Mouse (Mus musculus): ENCODE results near the gene Grin2a. TPM values are rescaled to one million over a fixed set of nuclear protein-coding genes. Genes with fewer than 3 reads are reported as not detected.
"Not testable (repeated sequence)": the region's sequence is repeated elsewhere in the genome, so short reads cannot be mapped to it uniquely, and the experiment has no call there.

Grin2a gene
- polyA plus RNA-seq, 1 experiment from 2014 or later, result 0.35 TPM

DNA sequence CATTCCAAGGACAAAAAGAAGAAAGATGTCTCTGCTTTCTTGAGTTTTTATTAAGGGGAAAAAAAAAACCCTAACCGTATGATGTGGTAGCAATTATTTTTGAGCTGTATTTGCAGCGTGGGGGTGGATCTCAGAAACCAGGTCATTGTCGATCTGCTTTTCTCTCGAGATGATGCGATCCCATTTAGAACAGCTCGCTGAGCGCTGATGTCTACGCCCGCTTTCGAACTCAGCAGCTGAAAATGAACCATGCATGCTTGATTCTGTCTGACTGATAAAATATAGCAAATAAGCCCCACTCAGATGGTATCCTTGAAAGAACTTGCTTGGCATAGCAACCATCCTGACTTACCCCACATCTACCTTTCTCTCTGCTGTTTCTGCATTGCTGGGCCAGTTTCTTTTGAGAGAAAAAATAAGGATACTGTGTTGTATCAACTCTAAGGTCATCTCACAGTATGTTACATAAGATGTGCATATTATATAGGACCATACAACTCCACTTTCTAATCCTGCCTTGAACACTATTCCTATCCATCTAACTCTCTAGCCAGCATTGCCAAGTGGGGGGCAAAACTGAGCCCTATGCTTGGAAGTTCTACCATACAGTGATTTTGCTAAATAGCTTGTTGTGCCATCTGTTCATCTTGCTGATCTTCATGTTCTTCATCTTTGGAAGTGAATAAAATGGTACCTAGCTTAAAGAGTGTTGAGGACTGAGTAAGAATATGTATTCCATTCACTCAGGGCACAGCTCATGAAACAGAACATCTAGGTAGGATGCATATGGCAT, 369.5 kb downstream of the Grin2a start:
- ATAC-seq (ENCODE audit: insufficient number of reproducible peaks, insufficient read depth, low FRiP score, low read depth), result no peak
- Histone ChIP-seq H3K9ac (ENCODE audit: low read length) (no peak overlapping the region), H3K9me3 (ENCODE audit: control insufficient read depth, low read length) (no peaks in the 10 kb centered on the region), H3K4me2 (ENCODE audit: low read length) (no peak overlapping the region), H3K36me3 (ENCODE audit: control insufficient read depth, insufficient read depth, low read length) (no peaks in the 10 kb centered on the region), H3K27ac (replicated peaks in 1 of 2; ENCODE audit: control insufficient read depth in 1 of 2, insufficient read depth in 1 of 2, low read depth in 2 of 2, low read length in 2 of 2) (no peak overlapping the region), H3K4me1 (ENCODE audit: control insufficient read depth in 2 of 2, insufficient read depth in 2 of 2, low read length in 2 of 2) (no peaks in the 10 kb centered on the region), H3K27me3 (ENCODE audit: control insufficient read depth, insufficient read depth, low read length) (no peaks in the 10 kb centered on the region), H3K4me3 (ENCODE audit: control insufficient read depth in 1 of 2, insufficient read depth in 1 of 2, low read depth in 1 of 2, low read length in 2 of 2) (no peak overlapping the region)
- 88% methylated on average over 10 of the region's 10 CpGs for WGBS

DNA sequence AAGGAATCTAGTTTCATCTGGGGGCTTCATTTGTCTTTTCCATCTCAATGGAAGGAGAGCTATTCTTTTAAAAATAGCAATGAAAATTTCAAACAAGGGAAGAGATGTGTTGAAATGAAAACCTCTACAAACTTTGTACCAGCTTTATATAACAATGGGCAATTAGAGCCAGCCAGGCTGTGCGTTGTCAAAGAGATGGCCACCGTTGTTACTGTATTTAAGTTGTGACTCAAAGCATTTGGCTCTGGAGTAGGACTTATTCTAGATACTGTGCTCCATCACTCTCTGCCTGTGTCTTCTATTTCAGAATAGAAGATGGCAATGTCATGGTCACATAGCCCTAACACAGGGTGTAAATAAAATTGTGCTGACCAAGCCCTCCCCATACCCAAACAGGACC, 371.0 kb downstream of the Grin2a start:
- Histone ChIP-seq H3K4me2 (ENCODE audit: low read length) (no peak overlapping the region), H3K27me3 (ENCODE audit: control insufficient read depth, insufficient read depth, low read length) (no peaks in the 10 kb centered on the region), H3K4me1 (ENCODE audit: control insufficient read depth in 2 of 2, insufficient read depth in 2 of 2, low read length in 2 of 2) (no peaks in the 10 kb centered on the region), H3K36me3 (ENCODE audit: control insufficient read depth, insufficient read depth, low read length) (no peaks in the 10 kb centered on the region), H3K9ac (ENCODE audit: low read length) (no peak overlapping the region), H3K9me3 (ENCODE audit: control insufficient read depth, low read length) (no peaks in the 10 kb centered on the region), H3K4me3 (ENCODE audit: control insufficient read depth in 1 of 2, insufficient read depth in 1 of 2, low read depth in 1 of 2, low read length in 2 of 2) (no peak overlapping the region), H3K27ac (replicated peaks in 1 of 2; ENCODE audit: control insufficient read depth in 1 of 2, insufficient read depth in 1 of 2, low read depth in 2 of 2, low read length in 2 of 2) (no peak overlapping the region)
- 92% methylated on average over 2 of the region's 2 CpGs for WGBS
- ATAC-seq (ENCODE audit: insufficient number of reproducible peaks, insufficient read depth, low FRiP score, low read depth), result no peak

DNA sequence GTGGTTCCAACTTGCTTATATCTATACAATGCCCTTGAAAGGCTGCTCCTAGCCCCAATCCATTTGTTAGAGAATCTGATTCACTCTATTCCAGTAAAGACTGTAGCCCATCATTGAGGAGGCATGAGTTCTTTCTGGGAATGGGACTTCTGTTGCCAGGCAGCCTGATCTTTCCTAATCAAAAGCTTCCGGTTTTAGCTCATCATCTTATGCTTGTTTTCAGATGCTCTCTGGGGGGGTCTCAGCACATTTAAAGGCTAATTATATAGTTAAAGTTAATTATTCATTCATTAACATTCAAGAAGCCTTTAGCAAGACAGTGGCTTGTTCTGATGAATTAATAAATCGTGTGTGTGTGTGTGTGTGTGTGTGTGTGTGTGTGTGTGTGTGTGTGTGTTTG, 377.2 kb downstream of the Grin2a start:
- H3K4me3 ChIP-seq (ENCODE audit: control insufficient read depth in 1 of 2, insufficient read depth in 1 of 2, low read depth in 1 of 2, low read length in 2 of 2), result no peak overlapping the region
- no peak for ATAC-seq (ENCODE audit: insufficient number of reproducible peaks, insufficient read depth, low FRiP score, low read depth)
- no peak overlapping the region for H3K4me2 ChIP-seq (ENCODE audit: low read length)
- H3K9ac ChIP-seq (ENCODE audit: low read length), result no peak overlapping the region
- H3K27me3 ChIP-seq (ENCODE audit: control insufficient read depth, insufficient read depth, low read length), result no peaks in the 10 kb centered on the region
- 61% methylated on average over 2 of the region's 2 CpGs for WGBS
- no peaks in the 10 kb centered on the region for H3K4me1 ChIP-seq (ENCODE audit: control insufficient read depth in 2 of 2, insufficient read depth in 2 of 2, low read length in 2 of 2)
- no peak overlapping the region for H3K27ac ChIP-seq (replicated peaks in 1 of 2; ENCODE audit: control insufficient read depth in 1 of 2, insufficient read depth in 1 of 2, low read depth in 2 of 2, low read length in 2 of 2)
- no peaks in the 10 kb centered on the region for H3K9me3 ChIP-seq (ENCODE audit: control insufficient read depth, low read length)
- no peaks in the 10 kb centered on the region for H3K36me3 ChIP-seq (ENCODE audit: control insufficient read depth, insufficient read depth, low read length)

DNA sequence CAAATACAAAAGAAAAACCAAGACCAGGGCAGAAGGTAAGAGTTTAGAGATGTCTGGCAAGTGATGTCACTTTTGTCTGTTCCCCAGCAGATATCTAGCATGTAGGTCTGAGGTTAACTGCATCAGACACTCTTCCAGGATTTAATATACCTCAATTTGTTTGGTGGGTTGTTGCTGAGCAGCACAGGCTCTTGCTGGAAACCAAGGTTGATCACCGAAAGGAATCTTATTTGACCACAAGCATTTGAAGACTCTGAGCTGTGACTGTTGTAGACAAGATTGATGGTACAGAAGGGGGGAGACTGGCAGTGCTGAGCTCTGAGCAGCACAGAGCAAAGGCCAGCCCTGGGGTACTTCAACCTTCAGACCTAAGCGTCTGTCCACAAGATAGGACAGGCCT, 378.1 kb downstream of the Grin2a start:
- WGBS, result 76% methylated on average over 2 of the region's 2 CpGs
- no peak for ATAC-seq (ENCODE audit: insufficient number of reproducible peaks, insufficient read depth, low FRiP score, low read depth)
- Histone ChIP-seq H3K27ac (replicated peaks in 1 of 2; ENCODE audit: control insufficient read depth in 1 of 2, insufficient read depth in 1 of 2, low read depth in 2 of 2, low read length in 2 of 2) (no peak overlapping the region), H3K36me3 (ENCODE audit: control insufficient read depth, insufficient read depth, low read length) (no peaks in the 10 kb centered on the region), H3K27me3 (ENCODE audit: control insufficient read depth, insufficient read depth, low read length) (no peaks in the 10 kb centered on the region), H3K9ac (ENCODE audit: low read length) (no peak overlapping the region), H3K4me1 (ENCODE audit: control insufficient read depth in 2 of 2, insufficient read depth in 2 of 2, low read length in 2 of 2) (no peaks in the 10 kb centered on the region), H3K4me2 (ENCODE audit: low read length) (no peak overlapping the region), H3K9me3 (ENCODE audit: control insufficient read depth, low read length) (no peaks in the 10 kb centered on the region), H3K4me3 (ENCODE audit: control insufficient read depth in 1 of 2, insufficient read depth in 1 of 2, low read depth in 1 of 2, low read length in 2 of 2) (no peak overlapping the region)

DNA sequence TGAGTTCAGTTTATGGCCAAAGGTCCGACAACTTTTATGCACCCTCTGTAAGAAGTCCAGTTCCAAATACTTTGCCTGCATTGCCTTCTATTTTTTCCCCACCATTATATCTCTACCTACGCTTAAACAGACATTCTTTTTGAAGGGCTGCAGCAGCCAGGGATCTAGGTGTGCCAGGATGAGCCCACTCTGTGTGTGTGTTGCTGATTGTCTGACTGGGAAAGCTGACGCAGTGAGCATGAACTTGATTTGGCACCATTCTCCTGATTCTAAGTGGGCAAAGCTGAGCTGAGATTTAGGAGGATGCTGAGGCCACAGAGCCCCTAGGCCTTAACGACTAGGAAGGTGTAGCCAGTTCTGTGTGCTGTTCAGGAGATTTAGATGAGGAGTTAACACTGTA, 378.6 kb downstream of the Grin2a start:
- no peak overlapping the region for H3K27ac ChIP-seq (replicated peaks in 1 of 2; ENCODE audit: control insufficient read depth in 1 of 2, insufficient read depth in 1 of 2, low read depth in 2 of 2, low read length in 2 of 2)
- H3K4me3 ChIP-seq (ENCODE audit: control insufficient read depth in 1 of 2, insufficient read depth in 1 of 2, low read depth in 1 of 2, low read length in 2 of 2), result no peak overlapping the region
- WGBS, result 72% methylated on average over 4 of the region's 4 CpGs
- ATAC-seq (ENCODE audit: insufficient number of reproducible peaks, insufficient read depth, low FRiP score, low read depth), result no peak
- H3K9ac ChIP-seq (ENCODE audit: low read length), result no peak overlapping the region
- no peaks in the 10 kb centered on the region for H3K4me1 ChIP-seq (ENCODE audit: control insufficient read depth in 2 of 2, insufficient read depth in 2 of 2, low read length in 2 of 2)
- no peaks in the 10 kb centered on the region for H3K36me3 ChIP-seq (ENCODE audit: control insufficient read depth, insufficient read depth, low read length)
- H3K9me3 ChIP-seq (ENCODE audit: control insufficient read depth, low read length), result no peaks in the 10 kb centered on the region
- H3K27me3 ChIP-seq (ENCODE audit: control insufficient read depth, insufficient read depth, low read length), result no peaks in the 10 kb centered on the region
- no peak overlapping the region for H3K4me2 ChIP-seq (ENCODE audit: low read length)

DNA sequence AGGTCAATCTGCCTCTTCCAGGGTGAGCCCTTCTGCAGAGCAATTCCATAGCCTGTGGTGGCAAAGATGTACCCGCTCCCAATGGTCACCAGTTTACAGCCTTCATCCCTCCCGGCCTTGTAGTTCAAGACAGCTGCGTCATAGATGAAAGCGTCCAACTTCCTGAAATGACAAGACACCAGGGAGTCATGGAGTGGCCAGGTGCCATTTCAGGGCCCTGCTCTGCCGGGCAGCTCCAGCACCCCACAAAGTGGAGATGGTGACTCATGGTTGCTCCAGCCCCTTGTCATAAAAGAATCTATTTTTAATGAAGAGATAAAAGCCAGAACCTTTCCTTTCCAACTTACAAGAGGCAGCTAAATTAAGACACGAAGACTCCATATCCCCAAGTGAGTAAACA, 382.8 kb downstream of the Grin2a start:
- ATAC-seq (ENCODE audit: insufficient number of reproducible peaks, insufficient read depth, low FRiP score, low read depth); H3K4me1 ChIP-seq (ENCODE audit: control insufficient read depth in 2 of 2, insufficient read depth in 2 of 2, low read length in 2 of 2); H3K9me3 ChIP-seq (ENCODE audit: control insufficient read depth, low read length); H3K27ac ChIP-seq (replicated peaks in 1 of 2; ENCODE audit: control insufficient read depth in 1 of 2, insufficient read depth in 1 of 2, low read depth in 2 of 2, low read length in 2 of 2); H3K36me3 ChIP-seq (ENCODE audit: control insufficient read depth, insufficient read depth, low read length); H3K9ac ChIP-seq (ENCODE audit: low read length); H3K27me3 ChIP-seq (ENCODE audit: control insufficient read depth, insufficient read depth, low read length); H3K4me3 ChIP-seq (ENCODE audit: control insufficient read depth in 1 of 2, insufficient read depth in 1 of 2, low read depth in 1 of 2, low read length in 2 of 2); H3K4me2 ChIP-seq (ENCODE audit: low read length): not testable (repeated sequence)
- 65% methylated on average over 5 of the region's 6 CpGs for WGBS

DNA sequence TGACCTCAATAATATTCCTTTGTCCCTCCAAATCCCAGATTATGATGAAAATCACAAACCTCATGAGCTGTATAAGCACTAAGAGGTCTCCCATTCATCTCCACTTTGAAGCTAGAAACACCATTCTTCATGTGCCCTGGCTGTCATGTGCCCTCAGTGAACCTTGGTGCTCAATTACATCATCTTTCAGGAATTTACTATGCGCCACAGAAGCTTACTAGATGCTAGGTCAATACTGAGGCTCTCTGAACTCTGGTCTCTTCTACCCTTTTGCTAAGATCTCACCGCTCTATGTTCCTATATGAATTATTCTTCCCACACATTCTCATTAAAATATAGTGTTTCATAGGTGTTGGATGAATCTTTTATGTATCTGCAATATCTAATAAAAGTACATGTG, 387.9 kb downstream of the Grin2a start:
- 65% methylated on average over 2 of the region's 2 CpGs for WGBS
- ATAC-seq (ENCODE audit: insufficient number of reproducible peaks, insufficient read depth, low FRiP score, low read depth), result no peak
- no peak overlapping the region for H3K9ac ChIP-seq (ENCODE audit: low read length)
- no peaks in the 10 kb centered on the region for H3K9me3 ChIP-seq (ENCODE audit: control insufficient read depth, low read length)
- H3K4me2 ChIP-seq (ENCODE audit: low read length), result no peak overlapping the region
- no peaks in the 10 kb centered on the region for H3K4me1 ChIP-seq (ENCODE audit: control insufficient read depth in 2 of 2, insufficient read depth in 2 of 2, low read length in 2 of 2)
- no peaks in the 10 kb centered on the region for H3K36me3 ChIP-seq (ENCODE audit: control insufficient read depth, insufficient read depth, low read length)
- no peak overlapping the region for H3K4me3 ChIP-seq (ENCODE audit: control insufficient read depth in 1 of 2, insufficient read depth in 1 of 2, low read depth in 1 of 2, low read length in 2 of 2)
- no peak overlapping the region for H3K27ac ChIP-seq (replicated peaks in 1 of 2; ENCODE audit: control insufficient read depth in 1 of 2, insufficient read depth in 1 of 2, low read depth in 2 of 2, low read length in 2 of 2)
- no peaks in the 10 kb centered on the region for H3K27me3 ChIP-seq (ENCODE audit: control insufficient read depth, insufficient read depth, low read length)

DNA sequence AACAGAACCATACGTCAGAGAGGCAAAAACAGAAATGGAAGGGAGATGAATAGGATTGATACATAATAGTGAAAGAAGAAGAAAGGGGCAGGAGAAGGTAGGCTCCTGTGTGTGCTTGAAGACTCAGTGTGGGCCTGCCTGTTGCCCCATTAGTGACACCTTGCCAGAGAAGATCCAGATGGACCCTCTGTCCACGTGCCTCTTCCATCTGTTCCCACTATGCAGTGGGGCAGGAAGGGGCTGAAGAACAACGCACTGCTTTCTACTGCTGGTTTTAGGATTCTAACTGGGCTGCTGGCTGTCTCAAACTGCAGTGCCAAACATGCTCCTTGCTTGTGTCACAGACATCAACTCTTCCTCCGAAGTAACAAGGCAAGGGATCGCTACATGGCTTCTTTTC, 391.4 kb downstream of the Grin2a start:
- H3K36me3 ChIP-seq (ENCODE audit: control insufficient read depth, insufficient read depth, low read length), result no peaks in the 10 kb centered on the region
- no peaks in the 10 kb centered on the region for H3K27me3 ChIP-seq (ENCODE audit: control insufficient read depth, insufficient read depth, low read length)
- no peak for ATAC-seq (ENCODE audit: insufficient number of reproducible peaks, insufficient read depth, low FRiP score, low read depth)
- no peak overlapping the region for H3K9ac ChIP-seq (ENCODE audit: low read length)
- H3K27ac ChIP-seq (replicated peaks in 1 of 2; ENCODE audit: control insufficient read depth in 1 of 2, insufficient read depth in 1 of 2, low read depth in 2 of 2, low read length in 2 of 2), result no peak overlapping the region
- 61% methylated on average over 5 of the region's 5 CpGs for WGBS
- no peak overlapping the region for H3K4me3 ChIP-seq (ENCODE audit: control insufficient read depth in 1 of 2, insufficient read depth in 1 of 2, low read depth in 1 of 2, low read length in 2 of 2)
- H3K4me1 ChIP-seq (ENCODE audit: control insufficient read depth in 2 of 2, insufficient read depth in 2 of 2, low read length in 2 of 2), result no peaks in the 10 kb centered on the region
- H3K9me3 ChIP-seq (ENCODE audit: control insufficient read depth, low read length), result no peaks in the 10 kb centered on the region
- H3K4me2 ChIP-seq (ENCODE audit: low read length), result no peak overlapping the region

All from heart, embryonic 14.5 days (tissue).